Mouse (Mus musculus) limb, embryonic 14.5 days (tissue): ENCODE data around the gene Ptk6. TPM values are rescaled to one million over a fixed set of nuclear protein-coding genes. Genes with fewer than 3 reads are reported as not detected.
A peak's percentile ranks its signal among the peaks of the same experiment; 100 is the strongest.

Experiments used
- ATAC-seq: fragments of 200-750 bp; cut with Nextera tagmentation; 2 replicates; pipeline ENCODE4 v1.8.0; 2017; ENCODE audit warnings: low read depth, moderate number of reproducible peaks, moderate TSS enrichment; ENCODE audit not compliant: low FRiP score
- DNase-seq: peaks from one replicate; pipeline ENCODE4 v3.0.0-alpha.2; 2015; ENCODE audit warnings: low spot score
- H3K27ac ChIP-seq: fragments of 300-500 bp; sonication (generic); replicated peaks from 2 replicates; pipeline ENCODE4 v1.5.1; 2014; ENCODE audit warnings: low read depth, mild to moderate bottlenecking, low read length, moderate library complexity, mixed read lengths
- H3K27me3 ChIP-seq: fragments of 300-500 bp; sonication (generic); 2 replicates; pipeline ENCODE4 v1.6.1; 2014; ENCODE audit warnings: low read length, mixed read lengths; ENCODE audit not compliant: control insufficient read depth, insufficient read depth
- H3K36me3 ChIP-seq: fragments of 300-500 bp; sonication (generic); 2 replicates; pipeline ENCODE4 v1.6.1; 2014; ENCODE audit warnings: mild to moderate bottlenecking, low read length, moderate library complexity, mixed read lengths; ENCODE audit not compliant: control insufficient read depth, insufficient read depth
- H3K4me1 ChIP-seq: fragments of 300-500 bp; sonication (generic); 2 replicates; pipeline ENCODE4 v1.6.1; 2014; ENCODE audit warnings: antibody characterized with exemption, low read length, mixed read lengths; ENCODE audit not compliant: control insufficient read depth, insufficient read depth
- H3K4me2 ChIP-seq: fragments of 300-500 bp; sonication (generic); replicated peaks from 2 replicates; pipeline ENCODE4 v1.6.1; 2014; ENCODE audit warnings: low read depth, mild to moderate bottlenecking, low read length, moderate library complexity; ENCODE audit not compliant: severe bottlenecking
- H3K4me3 ChIP-seq: fragments of 300-500 bp; sonication (generic); replicated peaks from 2 replicates; pipeline ENCODE4 v1.5.1; 2014; ENCODE audit warnings: low read length
- H3K9ac ChIP-seq: fragments of 300-500 bp; sonication (generic); 2 replicates; pipeline ENCODE4 v1.6.1; 2014; ENCODE audit warnings: mild to moderate bottlenecking, low read depth, low read length, moderate library complexity; ENCODE audit not compliant: severe bottlenecking
- H3K9me3 ChIP-seq: fragments of 300-500 bp; sonication (generic); 2 replicates; pipeline ENCODE4 v1.6.1; 2016; ENCODE audit warnings: low read length; ENCODE audit not compliant: control insufficient read depth
- POLR2A ChIP-seq: fragments of 200-500 bp; IDR thresholded peaks from 2 replicates; pipeline ENCODE4 v1.8.0; 2012; ENCODE audit warnings: inconsistent platforms, mild to moderate bottlenecking, moderate library complexity, borderline replicate concordance; ENCODE audit not compliant: insufficient read depth, insufficient read length; ENCODE audit errors: extremely low read depth
- WGBS: fragments of 180-500 bp; shearing (Covaris S2); extraction: QIAGEN DNeasy Blood & Tissue Kit; methylation state at CpG from one replicate; pipeline ENCODE4 v1.1.7; 2014; 5-methylcytosine and 5-hydroxymethylcytosine counted together
- polyA plus RNA-seq, 2 experiments: library from polyadenylated mRNA; depleted of rRNA in 1 of 2; stranded (reverse) in 1 of 2; unstranded in 1 of 2; fragments of >200 nt; fragmentation: Nextera tagmentation in 1 of 2; extraction: Ambion mirVana in 1 of 2; gene quantifications; 2 replicates each; pipeline versions ENCODE4 v1.2.1 to v1.2.3; 2012 to 2014

The Ptk6 gene
- polyA plus RNA-seq, 2 experiments = 0.10 to 0.19 TPM

DNA sequence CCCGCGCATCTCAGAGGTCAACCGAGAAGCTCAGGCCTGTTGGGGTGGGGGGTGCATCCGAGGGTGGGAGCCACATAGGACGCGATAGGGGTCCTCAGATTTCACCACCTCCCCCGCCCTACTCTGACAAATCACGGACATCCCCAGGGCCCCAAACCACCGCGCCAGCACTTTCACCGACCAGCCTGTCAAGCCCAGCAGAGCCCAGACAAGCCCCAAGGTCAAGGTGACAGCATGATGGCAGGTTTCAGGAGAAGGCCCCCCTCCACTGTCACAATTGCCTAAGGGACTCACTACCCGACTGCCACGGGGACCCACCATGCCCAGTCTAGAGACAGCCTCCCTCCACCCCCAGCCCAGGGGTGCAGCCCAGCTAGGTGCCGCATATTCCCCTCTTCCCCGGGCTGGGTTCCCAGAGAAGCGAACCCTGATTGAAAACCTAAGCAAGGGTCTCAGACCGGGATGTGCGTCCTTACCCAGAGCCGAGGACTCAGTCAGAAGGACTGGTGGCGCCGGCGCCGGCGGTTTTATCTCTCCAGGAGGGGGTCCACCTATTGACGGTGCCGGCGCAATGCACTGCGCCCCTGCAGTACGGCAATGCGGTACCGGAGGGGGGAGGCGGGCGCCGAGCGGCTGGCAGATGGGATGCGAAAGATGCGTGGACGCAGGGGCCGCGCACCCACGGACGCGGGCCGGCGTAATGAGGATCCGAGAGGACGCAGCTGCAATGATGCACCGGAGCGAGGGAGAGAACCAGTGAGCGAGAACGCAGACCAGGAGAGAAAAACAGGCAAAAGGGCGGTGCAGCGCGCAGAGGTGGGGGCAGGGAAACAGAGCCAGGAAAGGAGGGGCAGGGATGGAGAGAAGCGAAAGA, 46.1 kb downstream of the Ptk6 start, which contains the start of gene Eef1a2:
Eef1a2 (minus strand) TSS at position 767 of the 874 bp plus-strand sequence.
- Histone ChIP-seq H3K27ac (no peak within 1 kb of the TSS), H3K27me3 (peaks cover 38% of the 10 kb centered on the region), H3K4me2 (peak within 1 kb of the TSS; percentile 43), H3K36me3 (no peaks in the 10 kb centered on the region), H3K4me3 (peak within 1 kb of the TSS; percentile 25), H3K9ac (no peak within 1 kb of the TSS), H3K9me3 (no peaks in the 10 kb centered on the region), H3K4me1 (no peaks in the 10 kb centered on the region)
- 4% methylated on average over 55 of the region's 55 CpGs for WGBS
- ATAC-seq (no peak; the same call in 1 of the 2 replicates), DNase-seq (no peak)
- TF ChIP-seq POLR2A = no peak

- H3K36me3 ChIP-seq = no peaks in the 10 kb centered on the region
- 58% methylated on average over 4 of the region's 4 CpGs for WGBS
- no peak overlapping the region for H3K9ac ChIP-seq
- ATAC-seq (no peak), DNase-seq (no peak)
- H3K4me1 ChIP-seq = no peaks in the 10 kb centered on the region
- H3K27me3 ChIP-seq = peaks cover 38% of the 10 kb centered on the region
- no peak overlapping the region for H3K4me2 ChIP-seq
- H3K27ac ChIP-seq = no peak overlapping the region
- no peaks in the 10 kb centered on the region for H3K9me3 ChIP-seq
- TF ChIP-seq POLR2A = no peak
- no peak overlapping the region for H3K4me3 ChIP-seq
Measured at GRCm38 (mm10) chr2:181155801-181156200, 46.8 kb downstream of the Ptk6 start.

DNA sequence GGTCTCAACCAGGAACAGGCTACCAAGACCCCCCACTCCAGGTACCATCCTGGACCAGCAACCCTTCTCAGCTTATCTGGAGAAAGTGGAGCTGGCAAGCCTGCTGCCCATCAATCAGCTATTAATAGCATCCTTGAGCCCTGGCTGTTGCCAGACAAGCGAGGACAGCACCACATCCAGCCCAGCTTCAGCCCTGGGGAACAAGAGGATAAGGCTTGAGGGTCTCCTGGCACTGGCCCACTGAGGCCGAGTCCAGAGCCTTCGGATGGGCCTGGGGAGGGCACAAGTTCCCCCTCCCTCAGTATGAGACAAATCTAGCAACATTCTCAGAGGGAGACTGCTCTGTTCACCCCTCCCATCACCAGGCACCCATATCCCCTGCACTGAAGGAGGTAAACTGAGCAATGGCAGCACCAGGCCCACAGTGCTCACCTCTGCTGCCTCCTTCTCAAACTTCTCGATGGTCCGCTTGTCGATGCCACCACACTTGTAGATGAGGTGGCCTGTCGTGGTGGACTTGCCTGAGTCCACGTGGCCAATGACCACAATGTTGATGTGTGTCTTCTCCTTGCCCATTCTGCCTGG, 47.7 kb downstream of the Ptk6 start:
- Histone ChIP-seq H3K9ac (no peak overlapping the region), H3K36me3 (no peaks in the 10 kb centered on the region), H3K4me3 (no peak overlapping the region), H3K4me2 (no peak overlapping the region), H3K9me3 (no peaks in the 10 kb centered on the region), H3K4me1 (no peaks in the 10 kb centered on the region), H3K27ac (no peak overlapping the region), H3K27me3 (peaks cover 45% of the 10 kb centered on the region)
- 74% methylated on average over 8 of the region's 8 CpGs for WGBS
- DNase-seq = no peak
- no peak for TF ChIP-seq POLR2A
- ATAC-seq = no peak

DNA sequence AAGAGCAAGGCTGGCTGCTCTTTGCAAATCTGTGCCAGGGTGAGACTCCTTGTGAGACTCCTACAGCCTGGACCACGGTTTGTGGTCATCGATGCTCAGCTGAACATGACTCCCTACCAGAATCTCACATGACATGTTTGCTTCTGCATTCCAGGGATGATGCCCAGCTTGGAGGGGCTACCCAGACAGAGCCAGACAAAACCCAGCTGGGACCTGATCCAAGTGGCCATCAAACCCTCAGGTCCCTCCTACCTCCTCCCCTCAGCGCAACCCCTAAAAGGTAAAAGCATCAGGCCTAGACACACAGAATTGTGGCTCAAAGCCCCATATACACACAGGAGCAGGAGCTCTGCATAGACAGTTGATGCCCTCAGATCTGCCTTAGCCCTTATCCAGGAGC, 48.2 kb downstream of the Ptk6 start:
- Histone ChIP-seq H3K9ac (no peak overlapping the region), H3K27me3 (peaks cover 50% of the 10 kb centered on the region), H3K4me3 (no peak overlapping the region), H3K36me3 (no peaks in the 10 kb centered on the region), H3K4me2 (no peak overlapping the region), H3K9me3 (no peaks in the 10 kb centered on the region), H3K4me1 (no peaks in the 10 kb centered on the region), H3K27ac (no peak overlapping the region)
- DNase-seq (no peak), ATAC-seq (no peak)
- TF ChIP-seq POLR2A = no peak
- 88% methylated on average over 3 of the region's 3 CpGs for WGBS

GRCm38 (mm10) chr2:181153837-181154236, 48.8 kb downstream of the Ptk6 start:
- no peak for ATAC-seq
- no peaks in the 10 kb centered on the region for H3K36me3 ChIP-seq
- 0% methylated on average over 1 of the region's 1 CpGs for WGBS

More at GRCm38 (mm10) chr2:181153837-181154236, 48.8 kb downstream of the Ptk6 start:
- no peak for DNase-seq
- no peak for TF ChIP-seq POLR2A
- Histone ChIP-seq H3K4me1 (no peaks in the 10 kb centered on the region), H3K27me3 (peaks cover 52% of the 10 kb centered on the region), H3K4me2 (no peak overlapping the region), H3K9me3 (no peaks in the 10 kb centered on the region), H3K4me3 (no peak overlapping the region), H3K9ac (no peak overlapping the region), H3K27ac (no peak overlapping the region)
